Mouse (Mus musculus) ES-Bruce4 (cell line): ENCODE measurements around the gene Akap2. TPM values are rescaled to one million over a fixed set of nuclear protein-coding genes. Genes with fewer than 3 reads are reported as not detected.

Source experiments
- H3K27ac ChIP-seq: 2 replicates; pipeline ENCODE4 v1.5.1; 2012; ENCODE audit warnings: low read length, inconsistent platforms; ENCODE audit not compliant: insufficient read depth
- H3K27me3 ChIP-seq: 2 replicates; pipeline ENCODE4 v1.6.1; 2012; ENCODE audit warnings: mild to moderate bottlenecking, low read length, inconsistent platforms; ENCODE audit not compliant: control insufficient read depth, poor library complexity, insufficient read depth, severe bottlenecking
- H3K36me3 ChIP-seq: 2 replicates; pipeline ENCODE4 v1.6.1; 2012; ENCODE audit warnings: inconsistent platforms, mild to moderate bottlenecking, low read length, moderate library complexity; ENCODE audit not compliant: control insufficient read depth, poor library complexity, insufficient read depth, severe bottlenecking
- H3K4me1 ChIP-seq: one replicate; pipeline ENCODE4 v1.8.1; 2011; ENCODE audit warnings: low read length; ENCODE audit not compliant: control insufficient read depth, insufficient read depth
- H3K4me3 ChIP-seq: 2 replicates; pipeline ENCODE4 v1.5.1; 2011; ENCODE audit warnings: low read depth, mild to moderate bottlenecking, low read length
- H3K9ac ChIP-seq: 2 replicates; pipeline ENCODE4 v1.6.1; 2012; ENCODE audit warnings: low read depth, mild to moderate bottlenecking, inconsistent platforms; ENCODE audit not compliant: poor library complexity, severe bottlenecking
- H3K9me3 ChIP-seq: replicated peaks from 2 replicates; pipeline ENCODE4 v1.6.1; 2012; ENCODE audit warnings: mild to moderate bottlenecking, low read length, inconsistent platforms; ENCODE audit not compliant: control insufficient read depth, poor library complexity, insufficient read depth, severe bottlenecking
- CTCF ChIP-seq: IDR thresholded peaks from one replicate; pipeline ENCODE4 v1.8.1; 2011; ENCODE audit warnings: low read depth, low read length
- EP300 ChIP-seq: IDR thresholded peaks from 2 replicates; pipeline ENCODE4 v1.6.1; 2011; ENCODE audit warnings: low read depth, low read length; ENCODE audit not compliant: insufficient read depth
- POLR2A ChIP-seq: IDR thresholded peaks from one replicate; pipeline ENCODE4 v1.8.1; 2011; ENCODE audit warnings: low read length; ENCODE audit not compliant: insufficient read depth
- polyA plus RNA-seq: library from polyadenylated mRNA; stranded (reverse); fragments of >200 nt; gene quantifications from 2 replicates; pipeline ENCODE4 v1.2.4, GENCODE M21; 2011; ENCODE audit warnings: low read depth; ENCODE audit not compliant: missing spikeins, insufficient read depth, insufficient read length

Akap2 gene
- polyA plus RNA-seq, 1 experiment = 96.5 TPM

GRCm38 (mm10) chr4:57751566-57751965 is 34.1 kb downstream of the Akap2 start:
- no peak overlapping the region for H3K27ac ChIP-seq
- H3K36me3 ChIP-seq = no peaks in the 10 kb centered on the region
- no peak overlapping the region for H3K4me3 ChIP-seq
- H3K9ac ChIP-seq = no peak overlapping the region
- no peaks in the 10 kb centered on the region for H3K9me3 ChIP-seq
- H3K27me3 ChIP-seq = no peaks in the 10 kb centered on the region
- TF ChIP-seq POLR2A = no peak
- TF ChIP-seq EP300 = no peak
- TF ChIP-seq CTCF = no peak
- H3K4me1 ChIP-seq = peaks cover 2% of the 10 kb centered on the region

GRCm38 (mm10) chr4:57755085-57755484 is 37.6 kb downstream of the Akap2 start:
- Histone ChIP-seq H3K4me3 (no peak overlapping the region), H3K36me3 (no peaks in the 10 kb centered on the region), H3K27ac (no peak overlapping the region), H3K9ac (no peak overlapping the region), H3K4me1 (peaks cover 5% of the 10 kb centered on the region), H3K9me3 (no peaks in the 10 kb centered on the region), H3K27me3 (no peaks in the 10 kb centered on the region)
- TF ChIP-seq POLR2A (no peak), EP300 (no peak), CTCF (no peak)

- H3K9ac ChIP-seq = no peak overlapping the region
- H3K27ac ChIP-seq = no peak overlapping the region
- TF ChIP-seq EP300 (no peak), CTCF (no peak), POLR2A (no peak)
- H3K36me3 ChIP-seq = no peaks in the 10 kb centered on the region
- peaks cover 5% of the 10 kb centered on the region for H3K4me1 ChIP-seq
- no peaks in the 10 kb centered on the region for H3K9me3 ChIP-seq
- H3K4me3 ChIP-seq = peak overlapping the region; percentile 29
- no peaks in the 10 kb centered on the region for H3K27me3 ChIP-seq
Measured at GRCm38 (mm10) chr4:57757997-57758396, 40.5 kb downstream of the Akap2 start.

- TF ChIP-seq POLR2A (no peak), EP300 (no peak), CTCF (no peak)
- Histone ChIP-seq H3K27ac (no peak overlapping the region), H3K9me3 (no peaks in the 10 kb centered on the region), H3K9ac (no peak overlapping the region), H3K36me3 (no peaks in the 10 kb centered on the region), H3K27me3 (no peaks in the 10 kb centered on the region), H3K4me3 (no peak overlapping the region), H3K4me1 (peaks cover 5% of the 10 kb centered on the region)
Measured at GRCm38 (mm10) chr4:57762424-57762823, 45.0 kb downstream of the Akap2 start.

- H3K36me3 ChIP-seq = no peaks in the 10 kb centered on the region
- H3K9ac ChIP-seq = no peak overlapping the region
- H3K9me3 ChIP-seq = no peaks in the 10 kb centered on the region
- H3K27me3 ChIP-seq = no peaks in the 10 kb centered on the region
- H3K4me3 ChIP-seq = no peak overlapping the region
- H3K4me1 ChIP-seq = peaks cover 3% of the 10 kb centered on the region
- no peak overlapping the region for H3K27ac ChIP-seq
- TF ChIP-seq CTCF = no peak
- TF ChIP-seq POLR2A = no peak
- no peak for TF ChIP-seq EP300
Measured at GRCm38 (mm10) chr4:57764392-57764791, 46.9 kb downstream of the Akap2 start.

GRCm38 (mm10) chr4:57764926-57765325 is 47.5 kb downstream of the Akap2 start:
- Histone ChIP-seq H3K4me3 (no peak overlapping the region), H3K9ac (no peak overlapping the region), H3K27ac (no peak overlapping the region), H3K36me3 (no peaks in the 10 kb centered on the region), H3K27me3 (no peaks in the 10 kb centered on the region), H3K4me1 (peaks cover 4% of the 10 kb centered on the region), H3K9me3 (no peaks in the 10 kb centered on the region)
- TF ChIP-seq EP300 (no peak), CTCF (no peak), POLR2A (no peak)
